Mouse (Mus musculus): ENCODE results near the gene Ccdc149.

- TF ChIP-seq POLR2A (IDR thresholded peaks at IDR 0.05; ENCODE audit: low read depth, low read length) (no peak), CTCF (conservative IDR thresholded peaks at IDR 0.05; ENCODE audit: insufficient read depth, insufficient read length, low read depth, low read length) (no peak)
Observed at GRCm38 (mm10) chr5:52435533-52435932, 35.8 kb downstream of the Ccdc149 start.

Measured in kidney, adult 2 months (tissue).